Mouse (Mus musculus): ENCODE data around the gene Rdh9.

Rdh9 gene

GRCm38 (mm10) chr10:127776011-127776410, at the start of gene Rdh9:
TSS of gene Rdh9 (plus strand) at chr10:127776386.
- DNase-seq (ENCODE audit: low spot score), result no peak

- no peak for DNase-seq (ENCODE audit: low spot score)
Observed at GRCm38 (mm10) chr10:127728437-127728836, 47.7 kb upstream of the Rdh9 start.

GRCm38 (mm10) chr10:127730285-127730932, 45.8 kb upstream of the Rdh9 start:
- DNase-seq (ENCODE audit: low spot score), result no peak

GRCm38 (mm10) chr10:127730933-127731310, 45.3 kb upstream of the Rdh9 start:
- no peak for DNase-seq (ENCODE audit: low spot score)

GRCm38 (mm10) chr10:127731397-127731796, 44.8 kb upstream of the Rdh9 start:
- no peak for DNase-seq (ENCODE audit: low spot score)

- DNase-seq (ENCODE audit: low spot score), result no peak
Observed at GRCm38 (mm10) chr10:127734434-127734833, 41.8 kb upstream of the Rdh9 start.

GRCm38 (mm10) chr10:127736266-127736665, 39.9 kb upstream of the Rdh9 start:
- no peak for DNase-seq (ENCODE audit: low spot score)

- no peak for DNase-seq (ENCODE audit: low spot score)
Observed at GRCm38 (mm10) chr10:127736916-127737315, 39.3 kb upstream of the Rdh9 start.

- DNase-seq (ENCODE audit: low spot score), result no peak
Observed at GRCm38 (mm10) chr10:127737552-127737951, 38.6 kb upstream of the Rdh9 start.

GRCm38 (mm10) chr10:127738151-127738882, 37.9 kb upstream of the Rdh9 start:
- no peak for DNase-seq (ENCODE audit: low spot score)

- DNase-seq (ENCODE audit: low spot score), result peak; percentile 74
Observed at GRCm38 (mm10) chr10:127739083-127739660, 37.0 kb upstream of the Rdh9 start, which contains the start of gene Zbtb39. TSS of gene Zbtb39 (plus strand) at chr10:127739538.

- peak; percentile 19 for DNase-seq (ENCODE audit: low spot score)
Observed at GRCm38 (mm10) chr10:127739661-127740161, 36.5 kb upstream of the Rdh9 start.

- no peak for DNase-seq (ENCODE audit: low spot score)
Observed at GRCm38 (mm10) chr10:127744661-127745060, 31.5 kb upstream of the Rdh9 start.

- no peak for DNase-seq (ENCODE audit: low spot score)
Observed at GRCm38 (mm10) chr10:127745886-127746285, 30.3 kb upstream of the Rdh9 start.

GRCm38 (mm10) chr10:127747254-127747653, 28.9 kb upstream of the Rdh9 start:
- DNase-seq (ENCODE audit: low spot score), result no peak

- DNase-seq (ENCODE audit: low spot score), result no peak
Observed at GRCm38 (mm10) chr10:127748847-127749612, 27.2 kb upstream of the Rdh9 start.

- no peak for DNase-seq (ENCODE audit: low spot score)
Observed at GRCm38 (mm10) chr10:127750136-127750777, 25.9 kb upstream of the Rdh9 start.

- DNase-seq (ENCODE audit: low spot score), result no peak
Observed at GRCm38 (mm10) chr10:127751548-127751947, 24.6 kb upstream of the Rdh9 start, which contains the start of gene Gpr182. TSS of gene Gpr182 (minus strand) at chr10:127751732.

GRCm38 (mm10) chr10:127754566-127755166, 21.5 kb upstream of the Rdh9 start:
- DNase-seq (ENCODE audit: low spot score), result no peak

GRCm38 (mm10) chr10:127755246-127755645, 20.9 kb upstream of the Rdh9 start:
- DNase-seq (ENCODE audit: low spot score), result no peak

GRCm38 (mm10) chr10:127755770-127756468, 20.3 kb upstream of the Rdh9 start:
- no peak for DNase-seq (ENCODE audit: low spot score)
